Mouse (Mus musculus): ENCODE results near the gene Crmp1. TPM values are rescaled to one million over a fixed set of nuclear protein-coding genes. Genes with fewer than 3 reads are reported as not detected.

The Crmp1 gene
- polyA plus RNA-seq, 1 experiment = 194 TPM

GRCm38 (mm10) chr5:37227956-37228680 lies 13.6 kb upstream of the Crmp1 start:
- Histone ChIP-seq H3K4me1 (ENCODE audit: control insufficient read depth, insufficient read depth, low read length) (peaks cover 24% of the 10 kb centered on the region), H3K4me3 (ENCODE audit: insufficient read depth, low read length) (no peak overlapping the region), H3K27ac (ENCODE audit: insufficient read depth, low read length) (peak overlapping the region; percentile 38; the same call in 1 of the 2 replicates)
- TF ChIP-seq POLR2A (IDR thresholded peaks at IDR 0.05; ENCODE audit: extremely low read depth, insufficient read depth, low read length) (no peak), CTCF (IDR thresholded peaks at IDR 0.05; ENCODE audit: extremely low read depth, insufficient read depth, low read length) (no peak)

- TF ChIP-seq CTCF (IDR thresholded peaks at IDR 0.05; ENCODE audit: extremely low read depth, insufficient read depth, low read length) (no peak), POLR2A (IDR thresholded peaks at IDR 0.05; ENCODE audit: extremely low read depth, insufficient read depth, low read length) (no peak)
- no peak overlapping the region for H3K4me3 ChIP-seq (ENCODE audit: insufficient read depth, low read length)
- peaks cover 25% of the 10 kb centered on the region for H3K4me1 ChIP-seq (ENCODE audit: control insufficient read depth, insufficient read depth, low read length)
- H3K27ac ChIP-seq (ENCODE audit: insufficient read depth, low read length) = 0 out of 2 replicates have a peak overlapping the region, but pooled peaks have one; percentile 10
These were observed 12.8 kb upstream of the Crmp1 start for GRCm38 (mm10) chr5:37228894-37229293.

GRCm38 (mm10) chr5:37233010-37233557 lies 8.7 kb upstream of the Crmp1 start:
- no peak overlapping the region for H3K4me3 ChIP-seq (ENCODE audit: insufficient read depth, low read length)
- peak overlapping the region; percentile 20; the same call in 1 of the 2 replicates for H3K27ac ChIP-seq (ENCODE audit: insufficient read depth, low read length)
- no peak for TF ChIP-seq POLR2A (IDR thresholded peaks at IDR 0.05; ENCODE audit: extremely low read depth, insufficient read depth, low read length)
- no peak for TF ChIP-seq CTCF (IDR thresholded peaks at IDR 0.05; ENCODE audit: extremely low read depth, insufficient read depth, low read length)
- H3K4me1 ChIP-seq (ENCODE audit: control insufficient read depth, insufficient read depth, low read length) = peaks cover 16% of the 10 kb centered on the region

- no peak overlapping the region for H3K4me3 ChIP-seq (ENCODE audit: insufficient read depth, low read length)
- no peak overlapping the region for H3K27ac ChIP-seq (ENCODE audit: insufficient read depth, low read length)
- peaks cover 6% of the 10 kb centered on the region for H3K4me1 ChIP-seq (ENCODE audit: control insufficient read depth, insufficient read depth, low read length)
- TF ChIP-seq CTCF (IDR thresholded peaks at IDR 0.05; ENCODE audit: extremely low read depth, insufficient read depth, low read length) = no peak
- no peak for TF ChIP-seq POLR2A (IDR thresholded peaks at IDR 0.05; ENCODE audit: extremely low read depth, insufficient read depth, low read length)
These were observed 3.1 kb upstream of the Crmp1 start for GRCm38 (mm10) chr5:37238654-37239053.

GRCm38 (mm10) chr5:37240550-37240949 lies 1.2 kb upstream of the Crmp1 start:
- Histone ChIP-seq H3K4me1 (ENCODE audit: control insufficient read depth, insufficient read depth, low read length) (peaks cover 3% of the 10 kb centered on the region), H3K4me3 (ENCODE audit: insufficient read depth, low read length) (no peak overlapping the region), H3K27ac (ENCODE audit: insufficient read depth, low read length) (no peak overlapping the region)
- no peak for TF ChIP-seq CTCF (IDR thresholded peaks at IDR 0.05; ENCODE audit: extremely low read depth, insufficient read depth, low read length)
- no peak for TF ChIP-seq POLR2A (IDR thresholded peaks at IDR 0.05; ENCODE audit: extremely low read depth, insufficient read depth, low read length)

- Histone ChIP-seq H3K4me1 (ENCODE audit: control insufficient read depth, insufficient read depth, low read length) (peaks cover 3% of the 10 kb centered on the region), H3K27ac (ENCODE audit: insufficient read depth, low read length) (0 out of 2 replicates have a peak overlapping the region, but pooled peaks have one; percentile 27), H3K4me3 (ENCODE audit: insufficient read depth, low read length) (peak overlapping the region; percentile 94)
- TF ChIP-seq POLR2A (IDR thresholded peaks at IDR 0.05; ENCODE audit: extremely low read depth, insufficient read depth, low read length) (no peak), CTCF (IDR thresholded peaks at IDR 0.05; ENCODE audit: extremely low read depth, insufficient read depth, low read length) (no peak)
These were observed 516 bp upstream of the Crmp1 start for GRCm38 (mm10) chr5:37241224-37241623.

- TF ChIP-seq POLR2A (IDR thresholded peaks at IDR 0.05; ENCODE audit: extremely low read depth, insufficient read depth, low read length) (no peak), CTCF (IDR thresholded peaks at IDR 0.05; ENCODE audit: extremely low read depth, insufficient read depth, low read length) (no peak)
- peaks cover 4% of the 10 kb centered on the region for H3K4me1 ChIP-seq (ENCODE audit: control insufficient read depth, insufficient read depth, low read length)
- peak overlapping the region; percentile 82 for H3K27ac ChIP-seq (ENCODE audit: insufficient read depth, low read length)
- peak overlapping the region; percentile 94 for H3K4me3 ChIP-seq (ENCODE audit: insufficient read depth, low read length)
These were observed 824 bp downstream of the Crmp1 start for GRCm38 (mm10) chr5:37242360-37243168.

- peak overlapping the region; percentile 94 for H3K4me3 ChIP-seq (ENCODE audit: insufficient read depth, low read length)
- H3K27ac ChIP-seq (ENCODE audit: insufficient read depth, low read length) = no peak overlapping the region
- peaks cover 4% of the 10 kb centered on the region for H3K4me1 ChIP-seq (ENCODE audit: control insufficient read depth, insufficient read depth, low read length)
- no peak for TF ChIP-seq CTCF (IDR thresholded peaks at IDR 0.05; ENCODE audit: extremely low read depth, insufficient read depth, low read length)
- no peak for TF ChIP-seq POLR2A (IDR thresholded peaks at IDR 0.05; ENCODE audit: extremely low read depth, insufficient read depth, low read length)
These were observed 1.6 kb downstream of the Crmp1 start for GRCm38 (mm10) chr5:37243169-37243886.

- no peak overlapping the region for H3K27ac ChIP-seq (ENCODE audit: insufficient read depth, low read length)
- peaks cover 4% of the 10 kb centered on the region for H3K4me1 ChIP-seq (ENCODE audit: control insufficient read depth, insufficient read depth, low read length)
- TF ChIP-seq CTCF (IDR thresholded peaks at IDR 0.05; ENCODE audit: extremely low read depth, insufficient read depth, low read length) = no peak
- TF ChIP-seq POLR2A (IDR thresholded peaks at IDR 0.05; ENCODE audit: extremely low read depth, insufficient read depth, low read length) = peak; percentile 66; the same call in 1 of the 2 replicates
- peak overlapping the region; percentile 94 for H3K4me3 ChIP-seq (ENCODE audit: insufficient read depth, low read length)
These were observed 2.4 kb downstream of the Crmp1 start for GRCm38 (mm10) chr5:37244161-37244560.
